Mouse (Mus musculus) MEL (cell line): ENCODE data around the gene Med27. TPM values are rescaled to one million over a fixed set of nuclear protein-coding genes. Genes with fewer than 3 reads are reported as not detected.

Experiments used
- DNase-seq: peaks from one replicate; pipeline ENCODE4 v3.0.0; 2011; ENCODE audit warnings: low read depth, low spot score
- H3K27ac ChIP-seq: 2 replicates; pipeline ENCODE4 v1.5.1; 2012; ENCODE audit warnings: low read depth, mild to moderate bottlenecking, control low read depth, low read length, moderate library complexity; ENCODE audit not compliant: control insufficient read depth
- H3K27me3 ChIP-seq, 2 experiments: fragments of 150-350 bp in 1 of 2; sonication (generic) in 1 of 2; 2 replicates each; pipeline ENCODE4 v1.6.1; 2012; ENCODE audit warnings: low read length in 2 of 2, mild to moderate bottlenecking in 2 of 2, improper control_type of control experiment in 1 of 2, moderate library complexity in 1 of 2; ENCODE audit not compliant: insufficient read depth in 2 of 2, control insufficient read depth in 1 of 2
- H3K36me3 ChIP-seq, 2 experiments: 2 replicates each; pipeline ENCODE4 v1.6.1; 2012 to 2014; ENCODE audit warnings: low read length in 2 of 2, improper control_type of control experiment in 1 of 2, inconsistent platforms in 1 of 2, mild to moderate bottlenecking in 1 of 2; ENCODE audit not compliant: insufficient read depth in 2 of 2, control insufficient read depth in 1 of 2
- H3K4me1 ChIP-seq, 2 experiments: fragments of 150-350 bp in 1 of 2; sonication (generic) in 1 of 2; 2 replicates each; pipeline ENCODE4 v1.6.1; 2012; ENCODE audit warnings: low read length in 2 of 2, improper control_type of control experiment in 1 of 2, mild to moderate bottlenecking in 1 of 2; ENCODE audit not compliant: insufficient read depth in 2 of 2, control insufficient read depth in 1 of 2
- H3K4me3 ChIP-seq, 2 experiments: fragments of 150-350 bp in 1 of 2; sonication (generic) in 1 of 2; 2 replicates each; pipeline ENCODE4 v1.5.1; 2012; ENCODE audit warnings: low read depth in 2 of 2, low read length in 2 of 2, mild to moderate bottlenecking in 2 of 2, moderate library complexity in 2 of 2, control low read depth in 1 of 2, improper control_type of control experiment in 1 of 2; ENCODE audit not compliant: control insufficient read depth in 1 of 2, insufficient read depth in 1 of 2
- H3K79me2 ChIP-seq: 2 replicates; pipeline ENCODE4 v1.6.1; 2012; ENCODE audit warnings: mild to moderate bottlenecking, low read length, moderate library complexity; ENCODE audit not compliant: control insufficient read depth, poor library complexity, insufficient read depth
- H3K9ac ChIP-seq: 2 replicates; pipeline ENCODE4 v1.6.1; 2012; ENCODE audit warnings: low read depth, mild to moderate bottlenecking, control low read depth, low read length, moderate library complexity; ENCODE audit not compliant: control insufficient read depth, poor library complexity, severe bottlenecking
- H3K9me3 ChIP-seq: fragments of 150-350 bp; sonication (generic); replicated peaks from 2 replicates; pipeline ENCODE4 v1.6.1; 2012; ENCODE audit warnings: mild to moderate bottlenecking, low read length, improper control_type of control experiment, moderate library complexity; ENCODE audit not compliant: insufficient read depth
- CHD1 ChIP-seq: IDR thresholded peaks from 2 replicates; pipeline ENCODE4 v1.6.1; 2012; ENCODE audit warnings: low read depth, mild to moderate bottlenecking, inconsistent platforms, low read length, improper control_type of control experiment
- CTCF ChIP-seq, 3 experiments: IDR thresholded peaks in 2 of 3; conservative IDR thresholded peaks in 1 of 3; 2 replicates each; pipeline ENCODE4 v1.5.1; 2011 to 2012; ENCODE audit warnings: low read length in 3 of 3, low read depth in 2 of 3, mild to moderate bottlenecking in 2 of 3, improper control_type of control experiment in 1 of 3, inconsistent platforms in 1 of 3, mixed read lengths in 1 of 3, moderate library complexity in 1 of 3; ENCODE audit not compliant: control insufficient read depth in 1 of 3, insufficient read depth in 1 of 3, poor library complexity in 1 of 3, severe bottlenecking in 1 of 3
- E2F4 ChIP-seq: IDR thresholded peaks from 2 replicates; pipeline ENCODE4 v1.6.1; 2011; ENCODE audit warnings: low read depth, low read length, improper control_type of control experiment, borderline replicate concordance
- ELF1 ChIP-seq: IDR thresholded peaks from 2 replicates; pipeline ENCODE4 v1.6.1; 2014; ENCODE audit warnings: low read depth, mild to moderate bottlenecking, inconsistent platforms, low read length, improper control_type of control experiment, moderate library complexity
- EP300 ChIP-seq, 2 experiments: IDR thresholded peaks; 2 replicates each; pipeline ENCODE4 v1.6.1; 2011; ENCODE audit warnings: improper control_type of control experiment in 2 of 2, low read length in 2 of 2, low read depth in 1 of 2, mild to moderate bottlenecking in 1 of 2
- HCFC1 ChIP-seq: IDR thresholded peaks from 2 replicates; pipeline ENCODE4 v1.6.1; 2012; ENCODE audit warnings: low read depth, mild to moderate bottlenecking, inconsistent platforms, low read length, improper control_type of control experiment, moderate library complexity
- JUND ChIP-seq: IDR thresholded peaks from 2 replicates; pipeline ENCODE4 v1.6.1; 2011; ENCODE audit warnings: low read depth, mild to moderate bottlenecking, improper control_type of control experiment, low read length
- MAFK ChIP-seq: IDR thresholded peaks from 2 replicates; pipeline ENCODE4 v1.6.1; 2011; ENCODE audit warnings: low read depth, mild to moderate bottlenecking, low read length, improper control_type of control experiment, borderline replicate concordance
- MEF2A ChIP-seq: IDR thresholded peaks from 2 replicates; pipeline ENCODE4 v1.6.1; 2014; ENCODE audit warnings: low read depth, mild to moderate bottlenecking, inconsistent platforms, low read length, improper control_type of control experiment; ENCODE audit not compliant: poor library complexity, insufficient replicate concordance, severe bottlenecking; ENCODE audit errors: extremely low read depth
- MXI1 ChIP-seq: IDR thresholded peaks from 2 replicates; pipeline ENCODE4 v1.6.1; 2011; ENCODE audit warnings: mild to moderate bottlenecking, low read depth, low read length, improper control_type of control experiment
- MYB ChIP-seq: IDR thresholded peaks from 2 replicates; pipeline ENCODE4 v1.6.1; 2011; ENCODE audit warnings: mild to moderate bottlenecking, low read depth, low read length, improper control_type of control experiment
- NELFE ChIP-seq: IDR thresholded peaks from 2 replicates; pipeline ENCODE4 v1.6.1; 2011; ENCODE audit warnings: low read depth, low read length, improper control_type of control experiment
- POLR2A ChIP-seq, 2 experiments: IDR thresholded peaks; 2 replicates each; pipeline ENCODE4 v1.6.1; 2011 to 2012; ENCODE audit warnings: low read length in 2 of 2, mild to moderate bottlenecking in 2 of 2, control low read depth in 1 of 2, improper control_type of control experiment in 1 of 2, low read depth in 1 of 2, moderate library complexity in 1 of 2; ENCODE audit not compliant: control insufficient read depth in 1 of 2, insufficient read depth in 1 of 2, poor library complexity in 1 of 2
- POLR2AphosphoS2 ChIP-seq: IDR thresholded peaks from 2 replicates; pipeline ENCODE4 v1.6.1; 2011; ENCODE audit warnings: low read length, improper control_type of control experiment
- RAD21 ChIP-seq: IDR thresholded peaks from 2 replicates; pipeline ENCODE4 v1.6.1; 2011; ENCODE audit warnings: mild to moderate bottlenecking, low read depth, low read length, improper control_type of control experiment
- SIN3A ChIP-seq: IDR thresholded peaks from 2 replicates; pipeline ENCODE4 v1.6.1; 2012; ENCODE audit warnings: low read length, improper control_type of control experiment, inconsistent platforms
- SMC3 ChIP-seq: IDR thresholded peaks from 2 replicates; pipeline ENCODE4 v1.6.1; 2011; ENCODE audit warnings: low read depth, low read length, improper control_type of control experiment
- TAL1 ChIP-seq: IDR thresholded peaks from 2 replicates; pipeline ENCODE4 v1.6.1; 2012; ENCODE audit warnings: mild to moderate bottlenecking, inconsistent platforms, low read length, moderate library complexity, mixed read lengths
- TBP ChIP-seq: IDR thresholded peaks from 2 replicates; pipeline ENCODE4 v1.8.0; 2011; ENCODE audit warnings: low read depth, low read length, improper control_type of control experiment
- USF1 ChIP-seq: IDR thresholded peaks from 2 replicates; pipeline ENCODE4 v1.6.1; 2014; ENCODE audit warnings: low read depth, mild to moderate bottlenecking, inconsistent platforms, low read length, improper control_type of control experiment, moderate library complexity
- ZC3H11A ChIP-seq: IDR thresholded peaks from 2 replicates; pipeline ENCODE4 v1.6.1; 2012; ENCODE audit warnings: low read depth, mild to moderate bottlenecking, inconsistent platforms, low read length, improper control_type of control experiment
- ZKSCAN1 ChIP-seq: IDR thresholded peaks from 2 replicates; pipeline ENCODE4 v1.6.1; 2012; ENCODE audit warnings: low read depth, mild to moderate bottlenecking, inconsistent platforms, low read length, improper control_type of control experiment, moderate library complexity
- ZNF384 ChIP-seq: IDR thresholded peaks from 2 replicates; pipeline ENCODE4 v1.6.1; 2012; ENCODE audit warnings: low read depth, mild to moderate bottlenecking, inconsistent platforms, low read length, improper control_type of control experiment
- polyA plus RNA-seq, 2 experiments: library from polyadenylated mRNA; stranded (reverse) in 1 of 2; unstranded in 1 of 2; fragments of >175 nt in 1 of 2; fragments of >200 nt in 1 of 2; gene quantifications; 2 replicates each; pipeline versions ENCODE4 v1.2.1 to v1.2.4; 2012; ENCODE audit warnings: low replicate concordance in 2 of 2, low read depth in 1 of 2; ENCODE audit not compliant: insufficient read length in 2 of 2, insufficient read depth in 1 of 2, missing spikeins in 1 of 2
- total RNA-seq: library from RNA; depleted of rRNA; stranded (reverse); fragments of 300-350 nt; gene quantifications from 2 replicates; pipeline ENCODE4 v1.2.3, GENCODE M21; 2012

Med27 gene
- total and polyA plus RNA-seq, 3 experiments, result 46.3 to 46.9 TPM; not detected in 1

DNA sequence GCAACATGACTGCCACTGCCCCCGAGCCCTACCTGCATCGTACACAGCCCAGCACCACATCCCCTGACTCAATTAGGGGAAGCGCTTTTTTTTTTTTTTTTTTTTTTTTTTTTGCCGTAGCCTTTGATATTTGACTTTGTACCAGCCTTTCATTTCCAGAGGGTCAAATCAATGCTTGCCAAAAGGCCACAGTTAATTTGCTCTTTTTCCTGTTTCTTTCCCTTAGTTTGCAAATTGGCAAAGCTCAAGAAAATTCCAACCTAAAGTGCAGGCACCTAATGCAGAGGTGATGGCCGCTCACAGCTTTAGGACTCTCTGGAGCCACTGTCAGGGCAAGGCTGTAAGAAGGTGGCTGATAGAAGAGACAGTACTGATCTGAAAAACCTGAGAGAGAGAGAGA lies 186.3 kb downstream of the Med27 start:
- no peaks in the 10 kb centered on the region for H3K4me1 ChIP-seq
- no peaks in the 10 kb centered on the region for H3K79me2 ChIP-seq
- no peak overlapping the region for H3K4me3 ChIP-seq
- peaks cover 0 to 5% of the 10 kb centered on the region in 2 experiments; a peak in 2 of 4 replicates for H3K27me3 ChIP-seq
- no peak overlapping the region for H3K27ac ChIP-seq
- no peak for DNase-seq
- TF ChIP-seq ZC3H11A (no peak), POLR2AphosphoS2 (no peak), SMC3 (no peak), CTCF (IDR thresholded peaks at IDR 0.05 in 2 of 3, conservative IDR thresholded peaks at IDR 0.05 in 1 of 3; ENCODE audit: control insufficient read depth in 1 of 3, insufficient read depth in 1 of 3, low read depth in 2 of 3, low read length in 3 of 3, poor library complexity in 1 of 3, severe bottlenecking in 1 of 3) (no peak), JUND (no peak)
- H3K36me3 ChIP-seq, result no peaks in the 10 kb centered on the region
- no peaks in the 10 kb centered on the region for H3K9me3 ChIP-seq
- no peak overlapping the region for H3K9ac ChIP-seq

DNA sequence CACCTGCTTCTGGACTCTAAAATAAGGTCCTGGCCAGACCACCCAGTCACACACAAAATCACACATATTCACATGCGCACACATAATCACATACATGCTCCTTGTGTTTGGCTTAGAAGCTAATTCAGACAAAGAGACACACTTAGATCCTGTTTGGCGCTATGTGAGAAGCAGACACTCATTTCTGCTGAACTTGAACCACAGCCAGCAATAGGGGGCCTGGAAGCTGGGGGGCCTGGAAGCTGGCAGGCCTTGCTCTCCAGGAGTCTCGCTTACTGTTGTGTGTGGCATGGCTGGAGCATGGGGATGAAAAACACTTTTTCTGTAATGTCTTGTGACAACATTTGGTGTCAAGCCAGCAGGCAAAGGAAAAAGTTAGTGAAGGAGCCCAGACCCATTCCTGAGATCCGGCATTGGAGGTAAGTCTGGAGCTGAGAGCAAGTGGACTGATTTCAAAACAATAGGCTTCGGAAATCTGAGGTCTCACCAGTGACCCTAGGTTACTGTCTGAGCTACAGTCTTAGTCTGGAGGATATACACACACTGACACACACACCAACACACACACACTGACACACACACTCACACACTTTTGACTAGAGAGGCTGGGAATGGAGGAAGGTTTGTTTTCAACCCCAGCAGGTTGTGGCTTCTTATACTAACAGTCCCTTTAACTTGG lies 189.1 kb downstream of the Med27 start:
- H3K4me1 ChIP-seq, result no peaks in the 10 kb centered on the region
- H3K27ac ChIP-seq, result no peak overlapping the region
- no peak overlapping the region for H3K9ac ChIP-seq
- no peaks in the 10 kb centered on the region for H3K9me3 ChIP-seq
- H3K27me3 ChIP-seq, result peaks cover 0 to 7% of the 10 kb centered on the region in 2 experiments; a peak in 2 of 4 replicates
- TF ChIP-seq TAL1, result no peak
- H3K36me3 ChIP-seq, result no peaks in the 10 kb centered on the region
- no peaks in the 10 kb centered on the region for H3K79me2 ChIP-seq
- H3K4me3 ChIP-seq, result no peak overlapping the region
- DNase-seq, result no peak

DNA sequence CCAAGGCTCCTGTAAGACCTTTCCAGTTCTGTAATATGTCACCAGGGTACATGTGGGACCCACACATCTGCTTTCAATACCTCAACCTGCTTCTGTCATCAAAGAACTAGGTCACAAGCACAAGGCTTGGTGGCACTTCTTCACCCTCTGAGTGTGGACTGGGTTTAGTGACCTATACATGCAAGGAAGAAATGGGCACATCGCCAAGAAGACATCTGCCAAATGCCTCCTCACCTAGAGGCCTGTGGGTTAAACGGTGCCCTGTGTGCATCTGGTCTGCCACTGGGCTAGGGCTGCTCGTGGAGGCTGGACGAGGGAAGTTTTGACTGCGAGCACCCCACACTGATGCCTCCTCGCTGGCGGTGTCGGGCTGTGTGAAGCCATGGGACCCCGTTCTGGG lies 189.9 kb downstream of the Med27 start:
- Histone ChIP-seq H3K36me3 (no peaks in the 10 kb centered on the region), H3K4me3 (no peak overlapping the region), H3K79me2 (no peaks in the 10 kb centered on the region), H3K27me3 (peaks cover 0 to 7% of the 10 kb centered on the region in 2 experiments; a peak in 2 of 4 replicates), H3K9me3 (no peaks in the 10 kb centered on the region), H3K4me1 (no peaks in the 10 kb centered on the region), H3K27ac (no peak overlapping the region), H3K9ac (no peak overlapping the region)
- no peak for DNase-seq
- no peak for TF ChIP-seq TBP
- TF ChIP-seq HCFC1, result no peak
- TF ChIP-seq MAFK, result no peak
- no peak for TF ChIP-seq MYB
- TF ChIP-seq ZC3H11A, result no peak
- no peak for TF ChIP-seq CHD1
- no peak for TF ChIP-seq USF1
- TF ChIP-seq SIN3A, result no peak
- TF ChIP-seq ELF1, result no peak
- no peak for TF ChIP-seq RAD21
- no peak for TF ChIP-seq EP300 (IDR thresholded peaks at IDR 0.05; ENCODE audit: low read depth in 1 of 2, low read length in 2 of 2)
- TF ChIP-seq POLR2A (IDR thresholded peaks at IDR 0.05; ENCODE audit: control insufficient read depth in 1 of 2, insufficient read depth in 1 of 2, low read depth in 1 of 2, low read length in 2 of 2, poor library complexity in 1 of 2), result no peak
- no peak for TF ChIP-seq NELFE
- TF ChIP-seq JUND, result no peak
- TF ChIP-seq MXI1, result no peak
- TF ChIP-seq ZKSCAN1, result no peak
- TF ChIP-seq E2F4, result no peak
- TF ChIP-seq CTCF (IDR thresholded peaks at IDR 0.05 in 2 of 3, conservative IDR thresholded peaks at IDR 0.05 in 1 of 3; ENCODE audit: control insufficient read depth in 1 of 3, insufficient read depth in 1 of 3, low read depth in 2 of 3, low read length in 3 of 3, poor library complexity in 1 of 3, severe bottlenecking in 1 of 3), result no peak
- no peak for TF ChIP-seq ZNF384
- no peak for TF ChIP-seq MEF2A
- TF ChIP-seq, all 39 proteins: peak for 0
